Mouse (Mus musculus) inflammation-experienced regulatory T-cells, adult 16 weeks (primary cell): ENCODE results near the gene Ylpm1. TPM values are rescaled to one million over a fixed set of nuclear protein-coding genes. Genes with fewer than 3 reads are reported as not detected.

Experiments
- polyA plus RNA-seq: library from polyadenylated mRNA; unstranded; fragments of 100-300 nt; shearing (Covaris generic); gene quantifications from one replicate; pipeline ENCODE4 v1.2.1, GENCODE M21; 2017

Gene Ylpm1
- 28.4 TPM for polyA plus RNA-seq

DNA sequence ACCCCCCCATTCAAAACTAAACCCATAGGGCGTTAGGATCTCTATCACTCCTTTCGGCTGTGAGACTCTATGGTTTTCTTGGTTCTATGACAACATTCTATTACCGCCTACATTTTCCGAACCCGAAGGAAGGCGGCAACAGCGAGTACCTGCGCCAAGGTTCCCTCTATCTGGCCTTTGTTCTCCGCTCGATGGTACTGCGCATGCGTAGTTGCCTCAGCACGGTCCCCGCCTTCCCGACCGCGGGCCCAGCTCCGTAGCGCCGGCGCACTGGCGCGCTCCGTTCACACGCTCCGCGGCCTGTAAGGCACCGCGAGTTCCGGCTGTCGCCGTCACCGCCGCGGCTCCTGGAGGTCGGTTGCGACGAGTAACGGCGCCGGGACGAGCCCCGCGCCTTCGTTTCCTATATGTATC lies at the start of gene Ylpm1:
Gene Ylpm1 (plus strand): TSS at position 239 of the 414 bp plus-strand sequence.

DNA sequence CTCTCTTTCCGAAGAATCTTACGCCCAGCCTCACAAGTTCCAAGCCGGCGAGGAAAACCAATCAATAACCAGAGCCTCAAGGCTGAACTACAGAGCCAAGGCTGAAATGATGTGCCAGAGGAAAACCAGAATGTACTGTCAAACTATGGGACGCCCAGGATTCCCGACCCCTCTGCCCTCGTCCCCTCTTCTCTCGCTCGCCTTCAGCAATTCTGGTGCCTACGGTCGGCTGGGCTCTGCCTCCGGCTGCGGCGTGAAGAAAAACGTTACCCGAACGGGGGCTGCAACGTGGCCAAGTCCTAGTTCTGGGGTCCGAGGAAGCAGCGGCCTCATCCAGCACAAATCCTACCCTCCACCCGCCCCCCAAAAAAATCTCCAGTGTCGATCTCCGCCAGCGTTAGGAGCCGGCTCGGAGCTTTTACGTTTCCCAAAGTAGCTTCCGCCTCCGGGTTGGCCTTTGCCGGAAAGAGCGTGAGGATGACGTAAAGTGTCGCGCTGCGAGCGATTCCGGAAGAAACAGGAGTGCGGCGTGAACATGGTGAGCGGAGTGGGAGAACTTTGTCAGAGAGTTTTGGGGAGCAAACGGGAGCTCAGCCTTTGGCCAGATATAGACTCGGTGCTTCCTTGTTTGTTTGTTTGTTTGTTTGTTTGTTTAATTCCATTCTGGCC lies 25.6 kb upstream of the Ylpm1 start, which contains the start of the genes Fcf1 and Arel1:
Gene Fcf1 (plus strand): TSS at position 470 of the 669 bp plus-strand sequence.
Gene Arel1 (minus strand): TSS at position 473 of the 669 bp plus-strand sequence.

DNA sequence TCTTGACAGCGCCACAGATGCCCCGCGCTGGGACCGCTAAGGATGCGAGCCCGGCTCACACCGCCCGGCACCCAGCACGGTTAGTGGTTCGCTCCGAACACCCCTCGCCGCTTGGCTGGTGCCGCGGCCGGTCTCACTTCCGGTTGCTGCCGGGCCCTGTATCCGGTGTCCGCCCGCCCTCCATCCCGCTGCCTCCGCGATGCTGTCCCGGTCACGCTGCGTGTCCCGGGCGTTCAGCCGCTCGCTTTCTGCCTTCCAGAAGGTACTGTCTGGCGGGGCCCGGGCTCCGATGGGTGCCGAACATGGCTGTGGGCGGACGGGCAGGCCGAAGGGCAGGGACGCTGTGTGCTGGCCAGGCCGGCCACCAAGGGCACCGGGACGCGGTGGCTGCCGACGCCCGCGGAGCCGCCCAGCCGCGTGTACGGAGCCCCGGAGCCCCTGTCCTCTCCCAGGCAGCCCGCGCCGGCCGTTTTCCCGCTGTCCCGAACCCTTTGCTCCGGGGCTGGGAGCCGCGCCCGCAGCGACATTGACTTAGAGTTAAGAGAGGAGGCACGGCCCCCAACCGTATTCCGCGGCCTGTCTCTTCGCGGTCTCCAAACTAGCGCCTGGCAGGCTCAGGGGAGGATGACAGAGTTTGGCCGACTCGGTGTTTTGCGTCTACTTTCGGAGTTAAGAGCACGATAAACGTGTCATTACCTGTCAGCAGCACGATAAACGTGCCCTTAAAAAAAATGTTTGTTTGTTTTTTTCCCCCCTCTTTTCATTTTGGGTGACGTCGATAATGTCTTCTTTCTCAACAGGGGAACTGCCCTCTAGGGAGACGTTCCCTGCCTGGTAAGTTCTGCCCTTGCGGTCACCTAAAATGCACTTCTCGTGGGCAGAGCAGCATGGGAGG lies 114.8 kb downstream of the Ylpm1 start, which contains the start of the genes Prox2 and Dlst:
Gene Prox2 (minus strand): TSS at position 62 of the 895 bp plus-strand sequence.
Gene Dlst (plus strand): TSS at position 136 of the 895 bp plus-strand sequence.

Other genes starting within 250 kb of the Ylpm1 start
- 100 TPM for gene Npc2, start 223.2 kb upstream of the Ylpm1 start, polyA plus RNA-seq
- gene Isca2, start 223.1 kb upstream of the Ylpm1 start, polyA plus RNA-seq: 105 TPM
- 0.35 TPM for gene Ltbp2, start 119.8 kb upstream of the Ylpm1 start, polyA plus RNA-seq
- gene Fcf1, start 25.4 kb upstream of the Ylpm1 start, polyA plus RNA-seq: 140 TPM
- gene Arel1, start 25.4 kb upstream of the Ylpm1 start, polyA plus RNA-seq: 66.8 TPM
- 9.2 TPM for gene Prox2, start 114.4 kb downstream of the Ylpm1 start, polyA plus RNA-seq
- 100 TPM for gene Dlst, start 114.5 kb downstream of the Ylpm1 start, polyA plus RNA-seq
- gene Rps6kl1, start 154.9 kb downstream of the Ylpm1 start, polyA plus RNA-seq: 1.4 TPM
- gene Pgf, start 181.5 kb downstream of the Ylpm1 start, polyA plus RNA-seq: not detected
- gene Eif2b2, start 223.2 kb downstream of the Ylpm1 start, polyA plus RNA-seq: 109 TPM